In the genomic region with DNA sequence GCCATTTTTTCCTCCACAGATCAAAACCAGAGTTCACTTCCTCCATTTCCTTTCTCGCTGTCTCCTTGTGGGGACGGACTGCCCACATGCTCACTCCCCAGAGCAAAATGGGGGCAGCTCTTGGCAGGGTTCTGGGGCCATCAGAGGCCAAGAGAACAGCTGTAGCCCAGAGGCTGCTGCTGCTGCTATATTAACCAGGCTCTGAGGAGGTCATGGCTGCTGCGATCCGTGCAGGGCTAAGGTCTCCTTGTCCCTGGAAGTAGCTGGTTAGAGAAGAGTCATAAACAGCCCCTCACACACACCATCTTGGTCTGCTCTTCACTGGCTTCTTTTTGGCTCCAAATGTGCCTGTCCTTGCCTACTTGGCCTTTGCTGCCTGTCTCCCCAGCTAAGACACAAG, we compare ENCODE assay signal across 11 mouse cellular contexts. TPM values are rescaled to one million over a fixed set of nuclear protein-coding genes. Genes with fewer than 3 reads are reported as not detected.
DNase-seq lines count a peak whose midpoint lies in the region; ATAC-seq lines count a peak whose summit lies in the region.
"Had no signal": no experiment of that assay in that cellular context is flagged by ENCODE, and none has a peak within 500 bp of the region (broad histone marks: within the 10 kb centered on the region; RNA-seq: fewer than 3 reads in every experiment).

No protein-coding gene starts in this region.

- H3K4me3 ChIP-seq in liver, embryonic 11.5 days (ENCODE audit: low read depth, low read length): no peak overlapping the region
- no peak overlapping the region for H3K4me3 ChIP-seq in liver, embryonic 12.5 days
- H3K4me3 ChIP-seq in heart, embryonic 13.5 days: no peak overlapping the region
- H3K4me3 ChIP-seq: forebrain, embryonic 13.5 days; megakaryocyte, embryonic 14.5 days had no signal

- peaks cover 8% of the 10 kb centered on the region; the same call in 1 of the 2 replicates for H3K4me1 ChIP-seq in liver, embryonic 11.5 days (replicated peaks; ENCODE audit: control insufficient read depth, insufficient read depth, low read length)
- 0 out of 2 replicates have a peak, but pooled peaks cover 3% of the 10 kb centered on the region for H3K4me1 ChIP-seq in liver, embryonic 12.5 days
- H3K4me1 ChIP-seq in heart, embryonic 13.5 days: peaks cover 52% of the 10 kb centered on the region
- H3K4me1 ChIP-seq: forebrain, embryonic 13.5 days had no signal

- H3K36me3 ChIP-seq in liver, embryonic 11.5 days (ENCODE audit: control insufficient read depth, insufficient read depth, low read length): no peaks in the 10 kb centered on the region
- no peaks in the 10 kb centered on the region for H3K36me3 ChIP-seq in liver, embryonic 12.5 days
- H3K36me3 ChIP-seq in heart, embryonic 13.5 days: no peaks in the 10 kb centered on the region

- H3K9ac ChIP-seq in liver, embryonic 11.5 days (ENCODE audit: low read depth, low read length): no peak overlapping the region
- no peak overlapping the region for H3K9ac ChIP-seq in liver, embryonic 12.5 days
- H3K9ac ChIP-seq in heart, embryonic 13.5 days: peak overlapping the region; percentile 61
- H3K9ac ChIP-seq: forebrain, embryonic 13.5 days had no signal

- no peaks in the 10 kb centered on the region for H3K9me3 ChIP-seq in liver, embryonic 11.5 days (ENCODE audit: control insufficient read depth, low read length)
- H3K9me3 ChIP-seq in liver, embryonic 12.5 days (replicated peaks): no peaks in the 10 kb centered on the region
- H3K9me3 ChIP-seq in heart, embryonic 13.5 days: no peaks in the 10 kb centered on the region
- H3K9me3 ChIP-seq: forebrain, embryonic 13.5 days; megakaryocyte, embryonic 14.5 days had no signal

- H3K27ac ChIP-seq in liver, embryonic 11.5 days (ENCODE audit: low read depth, low read length): peak overlapping the region; percentile 26
- H3K27ac ChIP-seq in liver, embryonic 12.5 days: no peak overlapping the region
- H3K27ac ChIP-seq in heart, embryonic 13.5 days (replicated peaks): peak overlapping the region; percentile 80
- H3K27ac ChIP-seq: forebrain, embryonic 13.5 days had no signal

- no peak overlapping the region for H3K4me2 ChIP-seq in liver, embryonic 11.5 days
- no peak overlapping the region for H3K4me2 ChIP-seq in liver, embryonic 12.5 days
- H3K4me2 ChIP-seq in heart, embryonic 13.5 days: no peak overlapping the region
- H3K4me2 ChIP-seq: forebrain, embryonic 13.5 days had no signal

- H3K27me3 ChIP-seq in liver, embryonic 11.5 days (replicated peaks; ENCODE audit: control insufficient read depth, insufficient read depth, low read length): no peaks in the 10 kb centered on the region
- H3K27me3 ChIP-seq in liver, embryonic 12.5 days (replicated peaks): no peaks in the 10 kb centered on the region
- H3K27me3 ChIP-seq in heart, embryonic 13.5 days (replicated peaks): no peaks in the 10 kb centered on the region
- H3K27me3 ChIP-seq: forebrain, embryonic 13.5 days had no signal

- 64% methylated on average over 4 of the region's 4 CpGs for WGBS in liver, embryonic 11.5 days
- WGBS in liver, embryonic 12.5 days (ENCODE audit: insufficient replicate concordance): 57% methylated on average over 4 of the region's 4 CpGs
- 61% methylated on average over 4 of the region's 4 CpGs for WGBS in heart, embryonic 13.5 days

- no peak for ATAC-seq in liver, embryonic 11.5 days (replicated peaks; ENCODE audit: low FRiP score)
- ATAC-seq in liver, embryonic 12.5 days: no peak
- no peak for ATAC-seq in heart, embryonic 13.5 days (ENCODE audit: extremely low read depth, insufficient number of reproducible peaks, low FRiP score, low TSS enrichment)
- ATAC-seq in erythroblast, adult 5-6 weeks (replicated peaks; ENCODE audit: low FRiP score, poor library complexity, severe bottlenecking): no peak
- ATAC-seq in megakaryocyte, adult 5-6 weeks (ENCODE audit: poor library complexity, severe bottlenecking): no peak
- ATAC-seq: forebrain, embryonic 13.5 days had no signal

- DNase-seq in liver, embryonic 11.5 days (ENCODE audit: low spot score): no peak
- peak; percentile 56 for DNase-seq in kidney, adult 18-20 months
- DNase-seq in lung, postnatal 4 days: peak; percentile 31 to 69
- DNase-seq in embryo, embryonic 9.5 days (ENCODE audit: extremely low spot score): no peak
- DNase-seq: thymus, postnatal 25 days had no signal

RNA-seq across cellular contexts. Expression of gene Garnl3, which starts 33.8 kb away (rescaled TPM):
- polyA plus RNA-seq in liver, embryonic 11.5 days (2014; fragmentation: Nextera tagmentation; extraction: Ambion mirVana): 4.4 and 4.6 TPM in 2 replicates
- 2.1 and 2.3 TPM in 2 replicates for polyA plus RNA-seq in liver, embryonic 12.5 days (2016; fragmentation: Nextera tagmentation; extraction: Ambion mirVana)
- polyA plus RNA-seq in heart, embryonic 13.5 days (2015; fragmentation: Nextera tagmentation; extraction: Ambion mirVana): 10.4 and 11.0 TPM in 2 replicates
- total RNA-seq in erythroblast, adult 5-6 weeks (2015; ENCODE audit: low replicate concordance): not detected in 2 replicates
- total RNA-seq in erythroblast, adult 5-6 weeks (2017; ENCODE audit: low replicate concordance): not detected in 2 replicates
- total RNA-seq in megakaryocyte, adult 5-6 weeks (2015): 0.20 and 0.82 TPM in 2 replicates
- 2.7 and 5.7 TPM in 2 replicates for total RNA-seq in megakaryocyte, adult 5-6 weeks (2017)

RNA-seq across cellular contexts. Expression of gene Angptl2, which starts 50.6 kb away (rescaled TPM):
- polyA plus RNA-seq in liver, embryonic 11.5 days (2014; fragmentation: Nextera tagmentation; extraction: Ambion mirVana): 11.3 and 12.2 TPM in 2 replicates
- 5.0 and 5.2 TPM in 2 replicates for polyA plus RNA-seq in liver, embryonic 12.5 days (2016; fragmentation: Nextera tagmentation; extraction: Ambion mirVana)
- polyA plus RNA-seq in heart, embryonic 13.5 days (2015; fragmentation: Nextera tagmentation; extraction: Ambion mirVana): 55.4 and 59.0 TPM in 2 replicates
- total RNA-seq in erythroblast, adult 5-6 weeks (2015; ENCODE audit: low replicate concordance): 1.0 TPM in 1 of 2 replicates, not detected in the other
- total RNA-seq in erythroblast, adult 5-6 weeks (2017; ENCODE audit: low replicate concordance): 0.70 TPM in 1 of 2 replicates, not detected in the other
- total RNA-seq in megakaryocyte, adult 5-6 weeks (2015): 4.2 and 5.0 TPM in 2 replicates
- total RNA-seq in megakaryocyte, adult 5-6 weeks (2017): 9.8 and 11.4 TPM in 2 replicates

Comparison
In these comparisons a context has a peak if more than half of its experiments do, and no peak if none do; other contexts are left out.
1. DNase-seq: peak in kidney, adult 18-20 months (single experiment) and lung, postnatal 4 days (2 of 2); none in liver, embryonic 11.5 days (single experiment) and embryo, embryonic 9.5 days (single experiment).